Mouse (Mus musculus): ENCODE measurements around the gene Lctl. TPM values are rescaled to one million over a fixed set of nuclear protein-coding genes. Genes with fewer than 3 reads are reported as not detected.

The Lctl gene
- polyA plus RNA-seq (2014; fragmentation: Illumina TruSeq; extraction: RNeasy Lipid Tissue Mini Kit (QIAGEN cat#74804); ENCODE audit: low read depth, low replicate concordance) = not detected

GRCm38 (mm10) chr9:64116876-64117275, at the start of gene Lctl:
Gene Lctl (plus strand): TSS chr9:64117147.

DNA sequence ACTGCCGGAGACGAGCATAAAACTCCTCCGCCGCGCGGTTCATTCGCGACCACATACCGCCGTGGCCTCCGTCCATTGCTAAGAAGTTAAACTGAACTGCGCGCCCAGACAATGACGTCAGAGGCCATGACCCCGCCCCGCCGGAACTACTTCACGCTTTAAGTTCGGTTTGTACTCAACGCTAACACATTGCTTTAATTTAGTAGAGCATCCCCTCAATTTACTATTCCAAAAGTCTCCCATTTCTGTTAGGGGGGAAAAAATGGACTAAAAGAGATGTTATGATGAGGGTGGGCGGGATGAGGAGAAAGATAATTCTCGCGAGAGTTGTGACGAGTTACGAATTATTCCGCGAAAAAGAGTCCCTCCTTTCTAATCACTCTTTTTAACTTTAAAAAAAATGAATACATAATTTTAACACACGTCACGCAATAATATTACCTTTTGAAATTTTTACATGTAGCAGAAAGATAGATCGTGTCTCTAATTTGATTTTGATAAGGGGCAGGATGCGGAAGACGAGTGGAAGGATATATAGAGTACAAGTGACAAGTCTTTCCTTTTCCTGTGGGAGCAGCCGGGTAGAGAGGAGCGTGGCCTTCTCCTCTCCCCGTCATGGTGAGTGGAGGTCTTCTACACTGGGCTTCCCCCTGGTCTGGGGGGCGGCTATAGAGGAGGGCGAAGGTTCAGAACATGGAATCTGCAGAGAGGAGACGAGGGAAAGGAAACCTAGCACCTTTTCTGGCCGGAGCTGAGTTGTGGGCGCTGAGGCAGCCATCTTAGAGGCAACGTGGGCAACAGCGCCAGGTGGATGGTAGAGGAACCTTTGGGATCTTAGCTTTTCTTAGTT, 56.1 kb downstream of the Lctl start, which contains the start of the genes Zwilch and Rpl4:
Gene Zwilch (minus strand): TSS at position 289 of the 850 bp plus-strand sequence.
Gene Rpl4 (plus strand): TSS at position 560 of the 850 bp plus-strand sequence.

GRCm38 (mm10) chr9:64178974-64179646, 62.2 kb downstream of the Lctl start, which contains the start of gene Snapc5:
Gene Snapc5 (plus strand): TSS chr9:64179274.

Other genes with a start within 250 kb of the Lctl start
- gene Smad6, start 95.1 kb upstream of the Lctl start, polyA plus RNA-seq (2014; fragmentation: Illumina TruSeq; extraction: RNeasy Lipid Tissue Mini Kit (QIAGEN cat#74804); ENCODE audit: low read depth, low replicate concordance) = 8.6 TPM
- 0.55 TPM for gene Zwilch, start 56.0 kb downstream of the Lctl start, polyA plus RNA-seq (2014; fragmentation: Illumina TruSeq; extraction: RNeasy Lipid Tissue Mini Kit (QIAGEN cat#74804); ENCODE audit: low read depth, low replicate concordance)
- gene Rpl4, start 56.2 kb downstream of the Lctl start, polyA plus RNA-seq (2014; fragmentation: Illumina TruSeq; extraction: RNeasy Lipid Tissue Mini Kit (QIAGEN cat#74804); ENCODE audit: low read depth, low replicate concordance) = 652 TPM
- 35.8 TPM for gene Snapc5, start 62.1 kb downstream of the Lctl start, polyA plus RNA-seq (2014; fragmentation: Illumina TruSeq; extraction: RNeasy Lipid Tissue Mini Kit (QIAGEN cat#74804); ENCODE audit: low read depth, low replicate concordance)
- gene Uchl4, start 118.1 kb downstream of the Lctl start, polyA plus RNA-seq (2014; fragmentation: Illumina TruSeq; extraction: RNeasy Lipid Tissue Mini Kit (QIAGEN cat#74804); ENCODE audit: low read depth, low replicate concordance) = not detected
- 44.1 TPM for gene Map2k1, start 136.5 kb downstream of the Lctl start, polyA plus RNA-seq (2014; fragmentation: Illumina TruSeq; extraction: RNeasy Lipid Tissue Mini Kit (QIAGEN cat#74804); ENCODE audit: low read depth, low replicate concordance)
- gene Tipin, start 164.4 kb downstream of the Lctl start, polyA plus RNA-seq (2014; fragmentation: Illumina TruSeq; extraction: RNeasy Lipid Tissue Mini Kit (QIAGEN cat#74804); ENCODE audit: low read depth, low replicate concordance) = 18.1 TPM
- gene Dis3l, start 224.1 kb downstream of the Lctl start, polyA plus RNA-seq (2014; fragmentation: Illumina TruSeq; extraction: RNeasy Lipid Tissue Mini Kit (QIAGEN cat#74804); ENCODE audit: low read depth, low replicate concordance) = 30.0 TPM

All from heart, adult 10 weeks (tissue).